Mouse (Mus musculus): ENCODE data around the gene Evi2b. TPM values are rescaled to one million over a fixed set of nuclear protein-coding genes. Genes with fewer than 3 reads are reported as not detected.
A peak's percentile ranks its signal among the peaks of the same experiment; 100 is the strongest.

The Evi2b gene
- total and polyA plus RNA-seq, 2 experiments from 2014 or later = 0.25 TPM; not detected in 1

DNA sequence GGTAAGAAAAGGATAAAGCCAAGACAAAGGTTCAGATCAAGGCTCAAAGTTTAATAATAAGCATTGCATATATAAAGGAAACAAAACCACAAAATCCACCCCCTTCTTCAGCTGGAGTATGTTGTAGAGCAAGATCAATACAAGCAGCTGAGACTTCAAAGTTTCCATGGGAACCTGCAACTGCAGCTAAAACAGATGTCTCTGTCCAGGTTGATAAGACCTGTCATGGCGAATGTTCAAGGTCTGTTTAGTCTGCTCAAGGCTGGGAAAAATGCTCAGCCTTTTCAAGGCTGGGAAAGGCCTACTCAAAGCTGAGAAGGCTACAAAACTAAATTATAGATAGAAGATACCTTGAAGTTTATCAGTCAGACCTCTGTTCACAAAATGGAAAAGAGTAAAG lies 29.1 kb upstream of the Evi2b start:
- no peaks in the 10 kb centered on the region for H3K9me3 ChIP-seq (ENCODE audit: low read length)
- ATAC-seq (no peak), DNase-seq (ENCODE audit: low spot score) (no peak)
- no peaks in the 10 kb centered on the region for H3K4me1 ChIP-seq (ENCODE audit: insufficient read depth, low read length)
- no peak overlapping the region for H3K27ac ChIP-seq
- no peak overlapping the region for H3K4me2 ChIP-seq (ENCODE audit: low read depth, low read length)
- TF ChIP-seq CTCF (IDR thresholded peaks at IDR 0.05; ENCODE audit: low read depth) = no peak
- H3K4me3 ChIP-seq (ENCODE audit: low read length) = no peak overlapping the region
- 100% methylated on average over 1 of the region's 1 CpGs for WGBS
- no peaks in the 10 kb centered on the region for H3K27me3 ChIP-seq (ENCODE audit: insufficient read depth, low read length)
- no peak overlapping the region for H3K9ac ChIP-seq (replicated peaks; ENCODE audit: low read length)
- H3K36me3 ChIP-seq (ENCODE audit: insufficient read depth, low read length) = peaks cover 47% of the 10 kb centered on the region

DNA sequence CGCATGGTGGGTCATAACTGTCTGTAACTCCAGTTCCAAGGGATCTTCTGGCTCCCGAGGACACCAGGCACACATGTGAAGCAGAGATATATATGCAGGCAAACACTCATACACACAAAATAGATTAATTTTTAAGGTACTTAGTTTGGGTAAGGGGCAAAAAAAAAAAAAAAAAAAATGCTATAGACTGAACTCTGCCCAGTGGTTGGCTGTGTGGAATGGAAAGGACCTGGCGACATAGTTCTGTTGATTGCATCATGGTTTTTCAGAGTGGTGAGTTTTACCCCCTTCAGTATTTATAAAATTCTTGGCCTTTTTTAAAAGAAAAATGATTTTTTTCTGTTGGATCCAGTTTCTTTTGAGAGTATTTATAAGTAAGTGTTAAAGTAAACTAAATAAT lies 12.7 kb upstream of the Evi2b start:
- DNase-seq (ENCODE audit: low spot score) (no peak), ATAC-seq (no peak)
- no peak for TF ChIP-seq CTCF (IDR thresholded peaks at IDR 0.05; ENCODE audit: low read depth)
- Histone ChIP-seq H3K36me3 (ENCODE audit: insufficient read depth, low read length) (peaks cover 16% of the 10 kb centered on the region), H3K4me2 (ENCODE audit: low read depth, low read length) (no peak overlapping the region), H3K9me3 (ENCODE audit: low read length) (no peaks in the 10 kb centered on the region), H3K4me1 (ENCODE audit: insufficient read depth, low read length) (no peaks in the 10 kb centered on the region), H3K27me3 (ENCODE audit: insufficient read depth, low read length) (no peaks in the 10 kb centered on the region), H3K27ac (no peak overlapping the region), H3K4me3 (ENCODE audit: low read length) (no peak overlapping the region), H3K9ac (replicated peaks; ENCODE audit: low read length) (no peak overlapping the region)
- WGBS = 93% methylated on average over 3 of the region's 3 CpGs

DNA sequence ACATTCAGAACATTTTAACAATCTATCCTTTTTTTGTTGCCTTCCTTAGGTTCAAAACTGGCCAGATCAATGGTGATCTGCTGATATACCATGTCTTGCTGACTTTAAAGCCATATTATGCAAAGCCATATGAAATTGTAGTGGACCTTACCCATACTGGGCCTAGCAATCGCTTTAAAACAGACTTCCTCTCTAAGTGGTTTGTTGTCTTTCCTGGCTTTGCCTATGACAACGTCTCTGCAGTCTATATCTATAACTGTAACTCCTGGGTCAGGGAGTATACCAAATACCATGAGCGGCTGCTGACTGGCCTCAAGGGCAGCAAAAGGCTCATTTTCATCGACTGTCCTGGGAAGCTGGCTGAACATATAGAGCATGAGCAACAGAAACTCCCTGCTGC lies 12.0 kb upstream of the Evi2b start:
- Histone ChIP-seq H3K9me3 (ENCODE audit: low read length) (no peaks in the 10 kb centered on the region), H3K4me3 (ENCODE audit: low read length) (no peak overlapping the region), H3K27me3 (ENCODE audit: insufficient read depth, low read length) (no peaks in the 10 kb centered on the region), H3K4me2 (ENCODE audit: low read depth, low read length) (no peak overlapping the region), H3K36me3 (ENCODE audit: insufficient read depth, low read length) (peaks cover 13% of the 10 kb centered on the region; the same call in 1 of the 2 replicates), H3K9ac (replicated peaks; ENCODE audit: low read length) (no peak overlapping the region), H3K27ac (no peak overlapping the region), H3K4me1 (ENCODE audit: insufficient read depth, low read length) (no peaks in the 10 kb centered on the region)
- 92% methylated on average over 4 of the region's 4 CpGs for WGBS
- no peak for TF ChIP-seq CTCF (IDR thresholded peaks at IDR 0.05; ENCODE audit: low read depth)
- ATAC-seq = no peak
- no peak for DNase-seq (ENCODE audit: low spot score)

DNA sequence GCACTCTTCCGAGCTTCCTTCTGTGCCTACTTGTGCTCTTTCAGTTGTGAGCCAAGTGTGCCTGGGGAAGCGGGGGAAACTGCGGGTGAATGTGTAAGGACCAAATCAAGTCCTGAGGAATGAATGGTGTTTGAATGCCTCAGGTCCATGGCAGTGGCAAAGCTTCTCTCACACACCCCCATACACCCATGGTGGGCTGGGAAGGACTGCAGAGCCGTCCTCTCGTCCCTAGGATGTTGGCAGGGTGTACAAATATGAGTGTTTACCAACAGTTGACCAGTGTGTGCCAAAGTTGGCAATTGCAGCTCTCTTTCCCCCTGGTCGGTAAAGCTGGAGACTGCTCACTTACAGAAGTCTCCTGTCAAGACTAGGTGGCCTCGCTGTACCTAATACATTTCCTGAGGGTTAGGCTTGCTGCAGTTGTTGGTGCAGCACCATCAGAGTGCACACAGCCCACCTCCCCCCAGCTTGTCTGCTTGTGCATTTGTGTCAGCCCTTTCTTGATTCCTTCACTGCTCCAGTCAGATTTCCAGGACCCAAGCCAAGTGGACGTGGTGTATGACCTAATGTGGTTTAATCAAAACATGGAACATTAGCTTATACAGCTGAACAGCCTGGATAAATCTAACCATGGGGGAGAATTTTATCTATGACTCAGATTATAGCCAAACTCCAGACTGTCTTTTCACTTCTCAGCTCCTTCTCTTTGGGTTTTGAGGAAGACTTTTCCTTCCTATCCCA lies 10.6 kb upstream of the Evi2b start:
- H3K4me1 ChIP-seq (ENCODE audit: insufficient read depth, low read length) = no peaks in the 10 kb centered on the region
- peak overlapping the region; percentile 45; the same call in 1 of the 2 replicates for H3K27ac ChIP-seq
- ATAC-seq (peak; percentile 38; the same call in 1 of the 2 replicates), DNase-seq (ENCODE audit: low spot score) (peak; percentile 58)
- 57% methylated on average over 8 of the region's 8 CpGs for WGBS
- H3K27me3 ChIP-seq (ENCODE audit: insufficient read depth, low read length) = no peaks in the 10 kb centered on the region
- no peak for TF ChIP-seq CTCF (IDR thresholded peaks at IDR 0.05; ENCODE audit: low read depth)
- no peak overlapping the region for H3K9ac ChIP-seq (replicated peaks; ENCODE audit: low read length)
- H3K36me3 ChIP-seq (ENCODE audit: insufficient read depth, low read length) = peaks cover 13% of the 10 kb centered on the region; the same call in 1 of the 2 replicates
- no peak overlapping the region for H3K4me3 ChIP-seq (ENCODE audit: low read length)
- no peaks in the 10 kb centered on the region for H3K9me3 ChIP-seq (ENCODE audit: low read length)
- H3K4me2 ChIP-seq (ENCODE audit: low read depth, low read length) = no peak overlapping the region

DNA sequence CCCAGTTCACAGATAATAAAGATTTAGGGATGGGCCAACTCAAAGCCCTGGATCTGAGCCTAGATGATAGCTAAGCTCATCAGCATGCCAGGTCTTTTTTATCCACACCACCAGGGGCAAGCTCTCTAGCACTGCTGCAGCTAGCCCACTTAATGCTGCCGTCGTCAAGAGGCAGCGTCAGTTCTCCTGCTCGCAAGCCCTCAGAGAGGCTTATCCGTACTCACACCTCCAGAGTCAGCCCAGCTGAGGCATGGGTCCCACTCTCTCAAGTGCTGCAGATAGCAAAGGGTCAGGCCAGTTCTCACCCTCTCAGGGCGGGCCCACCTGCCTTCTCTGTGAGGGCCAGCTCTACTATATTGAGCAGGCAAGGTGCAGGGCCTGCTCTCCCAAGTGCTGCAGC lies 9.7 kb upstream of the Evi2b start:
- H3K27ac ChIP-seq = no peak overlapping the region
- 88% methylated on average over 6 of the region's 6 CpGs for WGBS
- no peak for TF ChIP-seq CTCF (IDR thresholded peaks at IDR 0.05; ENCODE audit: low read depth)
- ATAC-seq (no peak), DNase-seq (ENCODE audit: low spot score) (no peak)
- H3K27me3 ChIP-seq (ENCODE audit: insufficient read depth, low read length) = no peaks in the 10 kb centered on the region
- no peak overlapping the region for H3K9ac ChIP-seq (replicated peaks; ENCODE audit: low read length)
- no peak overlapping the region for H3K4me2 ChIP-seq (ENCODE audit: low read depth, low read length)
- H3K4me3 ChIP-seq (ENCODE audit: low read length) = no peak overlapping the region
- no peaks in the 10 kb centered on the region for H3K4me1 ChIP-seq (ENCODE audit: insufficient read depth, low read length)
- H3K9me3 ChIP-seq (ENCODE audit: low read length) = no peaks in the 10 kb centered on the region
- peaks cover 11% of the 10 kb centered on the region; the same call in 1 of the 2 replicates for H3K36me3 ChIP-seq (ENCODE audit: insufficient read depth, low read length)

DNA sequence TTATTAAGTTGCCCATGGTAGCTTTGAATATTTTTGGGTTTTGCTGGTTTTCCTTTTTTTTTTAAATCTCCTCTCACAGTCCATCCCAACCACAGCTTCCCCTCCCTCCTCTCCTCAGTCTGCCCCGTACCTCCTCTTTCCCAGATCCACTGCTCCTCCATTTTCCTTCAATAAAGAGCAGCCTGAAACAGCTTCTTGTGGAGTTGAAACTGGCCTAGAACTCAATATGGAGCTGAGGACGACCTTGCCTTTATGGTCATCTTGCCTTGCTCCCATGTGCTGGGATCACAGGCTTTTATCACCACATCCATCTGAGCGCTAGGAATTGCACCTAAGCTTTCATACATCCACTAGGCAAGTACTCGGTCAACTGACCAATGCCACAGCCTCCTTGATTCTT lies 7.9 kb upstream of the Evi2b start:
- no peak for TF ChIP-seq CTCF (IDR thresholded peaks at IDR 0.05; ENCODE audit: low read depth)
- H3K4me2 ChIP-seq (ENCODE audit: low read depth, low read length) = no peak overlapping the region
- H3K4me3 ChIP-seq (ENCODE audit: low read length) = no peak overlapping the region
- H3K36me3 ChIP-seq (ENCODE audit: insufficient read depth, low read length) = peaks cover 8% of the 10 kb centered on the region; the same call in 1 of the 2 replicates
- H3K9ac ChIP-seq (replicated peaks; ENCODE audit: low read length) = no peak overlapping the region
- H3K4me1 ChIP-seq (ENCODE audit: insufficient read depth, low read length) = 0 out of 2 replicates have a peak, but pooled peaks cover 4% of the 10 kb centered on the region
- no peak for ATAC-seq
- H3K27me3 ChIP-seq (ENCODE audit: insufficient read depth, low read length) = no peaks in the 10 kb centered on the region
- H3K27ac ChIP-seq = no peak overlapping the region
- no peaks in the 10 kb centered on the region for H3K9me3 ChIP-seq (ENCODE audit: low read length)
- WGBS = 95% methylated on average over 4 of the region's 4 CpGs
- DNase-seq (ENCODE audit: low spot score) = no peak

DNA sequence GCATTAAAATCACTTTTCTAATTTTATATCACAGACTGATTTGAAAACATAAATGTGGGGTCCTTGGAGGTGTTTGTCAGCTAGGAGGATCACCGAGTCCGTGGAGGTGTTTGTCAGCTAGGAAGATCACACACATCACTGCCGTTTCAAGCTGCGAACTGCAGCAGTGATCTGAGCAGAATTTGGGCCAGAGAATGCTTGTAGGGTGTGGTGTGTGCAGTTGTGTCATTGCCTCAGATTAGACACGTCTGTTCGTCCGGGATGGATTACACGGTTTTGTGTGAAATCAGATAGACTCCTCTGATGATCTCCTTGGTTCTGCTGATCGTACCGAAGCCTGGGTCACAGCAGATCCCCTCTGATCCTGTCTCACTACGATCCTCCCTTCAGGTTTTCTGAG lies 7.2 kb upstream of the Evi2b start:
- ATAC-seq (no peak), DNase-seq (ENCODE audit: low spot score) (no peak)
- TF ChIP-seq CTCF (IDR thresholded peaks at IDR 0.05; ENCODE audit: low read depth) = no peak
- 92% methylated on average over 11 of the region's 11 CpGs for WGBS
- Histone ChIP-seq H3K9ac (replicated peaks; ENCODE audit: low read length) (no peak overlapping the region), H3K4me1 (ENCODE audit: insufficient read depth, low read length) (0 out of 2 replicates have a peak, but pooled peaks cover 4% of the 10 kb centered on the region), H3K27ac (no peak overlapping the region), H3K36me3 (ENCODE audit: insufficient read depth, low read length) (peaks cover 4% of the 10 kb centered on the region; the same call in 1 of the 2 replicates), H3K4me2 (ENCODE audit: low read depth, low read length) (no peak overlapping the region), H3K27me3 (ENCODE audit: insufficient read depth, low read length) (no peaks in the 10 kb centered on the region), H3K4me3 (ENCODE audit: low read length) (no peak overlapping the region), H3K9me3 (ENCODE audit: low read length) (no peaks in the 10 kb centered on the region)

All from hindbrain, postnatal 0 days (tissue).